Comparison of ENCODE assay signal across 8 mouse cellular contexts in genomic region chr3:108283241-108283561, GRCm38 (mm10). TPM values are rescaled to one million over a fixed set of nuclear protein-coding genes. Genes with fewer than 3 reads are reported as not detected.
DNase-seq lines count a peak whose midpoint lies in the region; ATAC-seq and TF ChIP-seq lines count a peak whose summit lies in the region.

No protein-coding gene starts in this region.

- H3K27me3 ChIP-seq in kidney, embryonic 14.5 days (ENCODE audit: control insufficient read depth, insufficient read depth, low read length) = no peaks in the 10 kb centered on the region
- H3K27me3 ChIP-seq in hindbrain, embryonic 15.5 days = no peaks in the 10 kb centered on the region
- H3K27me3 ChIP-seq in midbrain, embryonic 13.5 days = no peaks in the 10 kb centered on the region

- no peak for TF ChIP-seq CTCF in bone marrow macrophage, adult 2 months (IDR thresholded peaks at IDR 0.05; ENCODE audit: low read depth, low read length)

- H3K4me2 ChIP-seq in kidney, embryonic 14.5 days (replicated peaks; ENCODE audit: low read depth, low read length) = peak overlapping the region; percentile 96
- H3K4me2 ChIP-seq in hindbrain, embryonic 15.5 days = peak overlapping the region; percentile 74
- peak overlapping the region; percentile 71 for H3K4me2 ChIP-seq in midbrain, embryonic 13.5 days (replicated peaks)

- DNase-seq in kidney, postnatal 25 days = no peak
- DNase-seq in embryo, embryonic 10 days (ENCODE audit: low spot score) = no peak
- DNase-seq in left cerebral cortex, adult 18-20 months (ENCODE audit: low spot score in 2 of 2) = no peak
- DNase-seq in thymus, postnatal 0 days (ENCODE audit: low spot score) = no peak

- peak overlapping the region; percentile 83 for H3K4me3 ChIP-seq in kidney, embryonic 14.5 days (ENCODE audit: low read length)
- peak overlapping the region; percentile 76 for H3K4me3 ChIP-seq in bone marrow macrophage, adult 2 months (ENCODE audit: insufficient read depth, low read length)
- H3K4me3 ChIP-seq in hindbrain, embryonic 15.5 days = peak overlapping the region; percentile 96
- H3K4me3 ChIP-seq in midbrain, embryonic 13.5 days (replicated peaks) = peak overlapping the region; percentile 98

- ATAC-seq in kidney, embryonic 14.5 days (ENCODE audit: low FRiP score, low TSS enrichment) = no peak
- no peak for ATAC-seq in hindbrain, embryonic 15.5 days (ENCODE audit: low FRiP score, low read depth)
- no peak for ATAC-seq in midbrain, embryonic 13.5 days

- WGBS in kidney, embryonic 14.5 days = 11% methylated on average over 6 of the region's 6 CpGs
- 9% methylated on average over 6 of the region's 6 CpGs for WGBS in hindbrain, embryonic 15.5 days
- WGBS in midbrain, embryonic 13.5 days = 12% methylated on average over 6 of the region's 6 CpGs

- H3K9ac ChIP-seq in kidney, embryonic 14.5 days (ENCODE audit: low read depth, low read length) = peak overlapping the region; percentile 63
- peak overlapping the region; percentile 95 for H3K9ac ChIP-seq in hindbrain, embryonic 15.5 days
- H3K9ac ChIP-seq in midbrain, embryonic 13.5 days (replicated peaks) = peak overlapping the region; percentile 64

- H3K27ac ChIP-seq in kidney, embryonic 14.5 days (ENCODE audit: low read depth, low read length) = peak overlapping the region; percentile 81
- no peak overlapping the region for H3K27ac ChIP-seq in bone marrow macrophage, adult 2 months (ENCODE audit: insufficient read depth, low read depth, low read length)
- H3K27ac ChIP-seq in hindbrain, embryonic 15.5 days (replicated peaks) = peak overlapping the region; percentile 83
- peak overlapping the region; percentile 91 for H3K27ac ChIP-seq in midbrain, embryonic 13.5 days

- H3K9me3 ChIP-seq in kidney, embryonic 14.5 days (ENCODE audit: control insufficient read depth, low read length) = no peaks in the 10 kb centered on the region
- no peaks in the 10 kb centered on the region for H3K9me3 ChIP-seq in hindbrain, embryonic 15.5 days
- no peaks in the 10 kb centered on the region for H3K9me3 ChIP-seq in midbrain, embryonic 13.5 days

- H3K36me3 ChIP-seq in kidney, embryonic 14.5 days (ENCODE audit: control insufficient read depth, insufficient read depth, low read length) = peaks cover 12% of the 10 kb centered on the region; the same call in 1 of the 2 replicates
- H3K36me3 ChIP-seq in hindbrain, embryonic 15.5 days = 0 out of 2 replicates have a peak, but pooled peaks cover 4% of the 10 kb centered on the region
- peaks cover 14% of the 10 kb centered on the region for H3K36me3 ChIP-seq in midbrain, embryonic 13.5 days

- no peak for TF ChIP-seq POLR2A in bone marrow macrophage, adult 2 months (IDR thresholded peaks at IDR 0.05; ENCODE audit: borderline replicate concordance, low read depth, low read length)

- H3K4me1 ChIP-seq in kidney, embryonic 14.5 days (ENCODE audit: control insufficient read depth, insufficient read depth, low read length) = peaks cover 39% of the 10 kb centered on the region
- peaks cover 39% of the 10 kb centered on the region for H3K4me1 ChIP-seq in bone marrow macrophage, adult 2 months (ENCODE audit: control insufficient read depth, insufficient read depth, low read length)
- H3K4me1 ChIP-seq in hindbrain, embryonic 15.5 days (replicated peaks) = peaks cover 46% of the 10 kb centered on the region
- peaks cover 45% of the 10 kb centered on the region for H3K4me1 ChIP-seq in midbrain, embryonic 13.5 days (replicated peaks)

RNA-seq across cellular contexts. Expression of gene Sort1, which starts 0.7 kb away (rescaled TPM):
- polyA plus RNA-seq in kidney, embryonic 14.5 days (2014; fragmentation: Nextera tagmentation; extraction: Ambion mirVana) = 10.0 and 17.8 TPM in 2 replicates
- 30.0 and 33.3 TPM in 2 replicates for polyA plus RNA-seq in bone marrow macrophage, adult 2 months (2012; ENCODE audit: insufficient read depth, insufficient read length, missing spikeins)
- 18.8 and 20.8 TPM in 2 replicates for polyA plus RNA-seq in hindbrain, embryonic 15.5 days (2015; fragmentation: Nextera tagmentation; extraction: Ambion mirVana)
- 14.9 and 18.3 TPM in 2 replicates for polyA plus RNA-seq in midbrain, embryonic 13.5 days (2015; fragmentation: Nextera tagmentation; extraction: Ambion mirVana)
- total RNA-seq in left cerebral cortex, adult 18-20 months (2021) = 100 to 1,000 TPM; 305 to 320 TPM
- polyA plus RNA-seq in thymus, postnatal 0 days (2015; fragmentation: Nextera tagmentation; extraction: Ambion mirVana) = 2.7 and 2.9 TPM in 2 replicates

RNA-seq across cellular contexts. Expression of gene Psma5, which starts 26.5 kb away (rescaled TPM):
- polyA plus RNA-seq in kidney, embryonic 14.5 days (2014; fragmentation: Nextera tagmentation; extraction: Ambion mirVana) = 327 and 365 TPM in 2 replicates
- polyA plus RNA-seq in bone marrow macrophage, adult 2 months (2012; ENCODE audit: insufficient read depth, insufficient read length, missing spikeins) = 128 and 156 TPM in 2 replicates
- polyA plus RNA-seq in hindbrain, embryonic 15.5 days (2015; fragmentation: Nextera tagmentation; extraction: Ambion mirVana) = 237 and 247 TPM in 2 replicates
- 242 and 257 TPM in 2 replicates for polyA plus RNA-seq in midbrain, embryonic 13.5 days (2015; fragmentation: Nextera tagmentation; extraction: Ambion mirVana)
- total RNA-seq in left cerebral cortex, adult 18-20 months (2021) = 10 to 100 TPM; 68.9 to 76.7 TPM
- 311 and 322 TPM in 2 replicates for polyA plus RNA-seq in thymus, postnatal 0 days (2015; fragmentation: Nextera tagmentation; extraction: Ambion mirVana)

RNA-seq across cellular contexts. Expression of gene Sypl2, which starts 56.8 kb away (rescaled TPM):
- polyA plus RNA-seq in kidney, embryonic 14.5 days (2014; fragmentation: Nextera tagmentation; extraction: Ambion mirVana) = 2.9 and 4.7 TPM in 2 replicates
- not detected in 2 replicates for polyA plus RNA-seq in bone marrow macrophage, adult 2 months (2012; ENCODE audit: insufficient read depth, insufficient read length, missing spikeins)
- polyA plus RNA-seq in hindbrain, embryonic 15.5 days (2015; fragmentation: Nextera tagmentation; extraction: Ambion mirVana) = 0.47 and 1.2 TPM in 2 replicates
- polyA plus RNA-seq in midbrain, embryonic 13.5 days (2015; fragmentation: Nextera tagmentation; extraction: Ambion mirVana) = 0.92 and 0.95 TPM in 2 replicates
- 1 to 10 TPM; 2.3 TPM for total RNA-seq in left cerebral cortex, adult 18-20 months (2021)
- polyA plus RNA-seq in thymus, postnatal 0 days (2015; fragmentation: Nextera tagmentation; extraction: Ambion mirVana) = 0.10 and 0.14 TPM in 2 replicates
